Mouse (Mus musculus) mature B cell (primary cell): Measurements from ENCODE around the gene Atg2b.

Source experiments
- in situ Hi-C: fragments of 300-500 bp; cut with MboI; formaldehyde crosslinking; loops from 2 replicates; pipeline ENCODE4 v1.14.3; 2019

The Atg2b gene

DNA sequence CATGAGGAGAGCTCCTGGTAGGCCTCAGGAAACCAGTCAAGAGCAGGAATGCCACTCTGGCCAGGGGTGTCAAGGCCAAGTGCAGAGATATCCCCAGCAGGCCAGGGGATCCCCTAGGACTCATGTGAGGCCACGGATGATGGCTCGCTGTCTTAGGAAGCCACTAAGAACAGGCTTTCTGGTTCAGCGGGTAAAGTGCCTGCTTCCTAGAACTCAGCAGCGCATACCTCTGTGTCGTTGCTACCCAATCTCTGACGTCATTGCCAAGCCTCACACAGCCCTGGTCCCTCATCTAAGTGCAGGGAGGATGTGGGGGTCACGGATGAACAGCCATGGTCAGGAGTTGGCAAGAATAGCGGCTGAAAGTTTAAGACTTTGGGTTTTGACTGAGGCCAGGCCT lies 87.9 kb downstream of the Atg2b start:
- in situ Hi-C loops: no loop called here

DNA sequence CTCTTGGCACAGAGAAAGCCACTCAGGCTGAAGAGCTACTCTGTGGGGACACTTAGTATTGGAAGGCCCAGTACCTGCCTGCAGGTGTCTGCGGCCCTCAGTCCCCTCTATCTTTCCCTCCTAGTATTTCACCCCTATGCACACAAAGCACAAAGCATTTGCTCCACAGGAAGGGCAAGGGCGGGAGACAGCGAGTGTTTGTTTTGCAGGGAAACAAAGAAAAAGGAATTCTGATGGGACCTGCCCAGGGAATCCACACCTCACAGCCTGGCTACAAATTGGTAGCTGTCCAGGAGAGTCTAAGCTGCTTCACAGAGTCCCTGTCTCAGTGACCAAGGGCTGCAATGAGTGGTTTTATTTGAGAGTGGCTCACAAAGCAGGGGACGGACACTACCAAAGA lies 91.5 kb downstream of the Atg2b start:
- in situ Hi-C loops: no loop called here

DNA sequence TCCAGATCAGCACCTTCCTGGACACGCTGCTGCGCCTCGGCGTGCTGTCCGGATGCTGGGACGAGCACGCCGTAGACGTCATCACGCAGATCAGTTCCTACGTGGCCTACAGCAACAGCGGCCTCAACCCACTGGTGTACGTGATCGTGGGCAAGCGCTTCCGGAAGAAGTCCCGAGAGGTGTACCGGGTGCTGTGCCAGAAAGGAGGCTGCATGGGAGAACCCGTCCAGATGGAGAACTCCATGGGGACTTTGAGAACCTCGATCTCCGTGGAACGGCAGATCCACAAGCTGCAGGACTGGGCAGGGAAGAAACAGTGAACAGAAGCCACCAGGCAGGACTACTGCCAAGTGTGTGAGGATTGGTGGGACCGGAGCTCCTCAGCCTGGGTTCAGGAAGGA lies 92.7 kb downstream of the Atg2b start:
- in situ Hi-C loops: no loop called here

DNA sequence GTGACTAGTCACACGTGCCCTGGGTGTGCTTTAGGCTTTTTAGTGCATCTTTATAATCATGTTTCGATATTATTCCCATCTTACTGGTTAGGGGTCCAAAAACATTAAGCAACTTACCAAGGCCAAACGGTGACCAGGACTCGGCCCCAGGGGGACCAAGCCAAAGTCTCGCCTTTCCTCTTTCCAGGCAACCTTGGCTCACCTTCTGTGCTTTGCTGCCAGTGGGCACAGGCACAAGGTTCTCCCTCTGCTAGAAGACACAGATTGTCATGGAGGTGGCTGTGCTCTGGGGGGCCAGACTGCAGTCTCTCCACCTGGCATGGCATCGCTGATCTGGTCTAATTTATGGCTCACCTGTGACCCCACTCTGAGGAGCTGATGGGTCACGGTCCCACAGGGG lies 94.2 kb downstream of the Atg2b start:
- in situ Hi-C loops: no loop called here

DNA sequence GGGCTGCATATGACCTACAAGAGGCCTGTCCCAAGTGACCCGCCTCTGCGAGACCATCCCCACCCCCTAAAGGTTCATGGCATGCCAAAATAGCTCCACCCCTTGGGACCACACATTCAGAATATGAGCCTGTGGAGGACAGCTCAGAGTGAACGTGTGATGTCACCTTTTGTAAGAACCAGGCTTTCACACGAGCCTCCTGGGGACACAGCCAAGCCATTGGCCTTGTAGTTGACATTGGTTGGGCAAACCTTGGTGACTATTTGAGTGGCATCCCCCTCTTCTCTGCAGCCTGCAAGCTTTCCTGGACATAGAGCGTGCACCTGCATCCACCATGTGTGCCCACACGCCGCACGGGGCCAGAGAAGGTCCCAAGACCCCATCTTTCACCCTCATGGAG lies 97.5 kb downstream of the Atg2b start:
- in situ Hi-C loops: no loop called here

DNA sequence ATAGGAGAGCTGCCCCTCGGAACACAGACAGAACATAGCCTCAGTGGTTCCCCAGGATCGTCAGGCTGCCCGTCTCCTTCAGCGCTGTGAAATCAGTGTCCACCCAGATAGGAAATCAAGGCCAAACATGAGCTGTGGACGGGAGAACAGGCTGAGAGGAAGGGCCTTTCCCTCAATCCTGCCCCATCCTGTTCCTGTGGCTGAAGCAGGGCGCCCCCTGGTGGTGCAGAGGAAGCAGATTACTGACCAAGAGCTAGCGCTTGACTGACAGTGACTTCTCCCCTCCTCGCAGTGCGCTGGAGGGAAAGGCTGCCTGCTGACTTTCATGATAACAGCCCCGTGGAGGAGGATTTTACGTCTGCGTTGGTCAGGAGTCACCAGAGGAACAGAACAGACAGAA lies 100.2 kb downstream of the Atg2b start:
- in situ Hi-C loops: no loop called here

DNA sequence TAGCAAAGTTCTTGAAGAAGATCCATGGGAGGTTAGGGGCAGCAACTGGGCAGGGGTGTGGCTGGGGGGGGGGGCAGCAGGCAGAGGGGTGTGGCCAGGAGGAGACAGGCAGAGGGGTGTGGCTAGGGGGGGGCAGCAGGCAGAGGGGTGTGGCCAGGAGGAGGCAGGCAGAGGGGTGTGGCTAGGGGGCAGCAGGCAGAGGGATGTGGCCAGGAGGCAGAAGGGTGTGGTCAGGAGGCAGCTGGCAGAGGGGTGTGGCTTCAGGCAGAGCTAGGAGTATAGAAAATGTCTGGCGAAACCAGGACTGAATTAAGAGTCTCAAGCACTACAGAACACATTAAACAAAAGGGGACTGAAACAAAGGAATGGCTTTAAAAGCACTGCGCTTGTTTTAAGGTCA lies 101.5 kb downstream of the Atg2b start:
- in situ Hi-C loops: no loop called here

DNA sequence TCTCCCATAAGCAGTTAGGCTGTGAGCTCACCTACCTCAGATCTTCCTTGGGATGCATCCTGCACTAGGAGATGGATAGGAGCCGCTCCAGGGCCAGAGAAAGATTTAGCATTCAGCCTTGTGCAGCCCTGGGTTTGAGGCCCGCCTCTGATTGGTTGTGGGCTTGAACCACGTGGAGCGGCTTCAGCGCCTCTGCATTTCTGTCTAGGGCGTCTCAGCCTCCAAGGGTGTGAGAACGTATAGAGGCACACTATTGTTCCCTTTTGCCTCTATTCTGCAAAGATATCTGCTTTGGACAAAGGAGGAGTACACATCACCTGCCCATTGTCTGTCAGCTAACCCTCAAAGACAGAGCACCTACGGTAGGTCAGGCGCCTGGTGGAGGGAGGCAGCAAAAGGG lies 102.5 kb downstream of the Atg2b start:
- in situ Hi-C loops: no loop called here

DNA sequence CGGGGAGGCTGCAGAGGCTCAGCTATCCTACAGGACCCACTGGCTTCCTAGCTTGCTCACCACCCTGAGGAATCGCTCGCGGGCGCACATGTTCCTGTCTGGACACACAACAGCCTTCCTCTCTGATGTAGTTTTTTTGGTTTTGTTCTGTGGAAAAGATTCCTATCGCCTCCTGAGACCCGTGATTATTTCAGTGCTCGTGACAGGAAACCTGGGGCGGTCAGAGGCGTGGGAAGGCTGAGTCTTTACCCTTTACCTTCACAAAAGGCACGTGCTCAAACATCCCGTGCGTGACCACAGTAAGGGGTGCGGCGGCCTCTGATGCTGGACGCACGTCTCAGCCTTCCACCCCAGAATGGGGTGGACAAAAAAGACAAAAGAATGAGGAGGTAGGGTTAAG lies 104.5 kb downstream of the Atg2b start:
- in situ Hi-C loops: no loop called here

DNA sequence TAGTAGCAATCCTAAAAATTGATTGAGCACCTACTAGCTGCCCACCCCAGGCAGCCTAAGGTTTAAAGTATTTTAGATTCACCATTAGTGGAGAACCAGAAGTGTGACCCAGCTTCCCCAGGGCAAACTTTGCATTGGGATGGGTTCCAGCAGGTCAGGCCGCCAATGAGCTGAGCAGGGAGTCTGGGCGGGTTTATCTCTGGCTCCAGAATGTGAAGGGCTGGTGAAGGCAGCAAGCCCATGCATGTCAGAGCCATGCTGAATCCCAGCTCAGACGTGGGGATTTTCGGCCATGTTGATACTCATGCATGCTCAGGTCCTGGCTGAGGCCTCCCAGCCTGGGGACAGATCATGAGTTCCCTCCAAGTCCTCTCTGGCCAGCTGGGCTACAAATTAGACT lies 110.7 kb downstream of the Atg2b start:
- in situ Hi-C loops: no loop called here

DNA sequence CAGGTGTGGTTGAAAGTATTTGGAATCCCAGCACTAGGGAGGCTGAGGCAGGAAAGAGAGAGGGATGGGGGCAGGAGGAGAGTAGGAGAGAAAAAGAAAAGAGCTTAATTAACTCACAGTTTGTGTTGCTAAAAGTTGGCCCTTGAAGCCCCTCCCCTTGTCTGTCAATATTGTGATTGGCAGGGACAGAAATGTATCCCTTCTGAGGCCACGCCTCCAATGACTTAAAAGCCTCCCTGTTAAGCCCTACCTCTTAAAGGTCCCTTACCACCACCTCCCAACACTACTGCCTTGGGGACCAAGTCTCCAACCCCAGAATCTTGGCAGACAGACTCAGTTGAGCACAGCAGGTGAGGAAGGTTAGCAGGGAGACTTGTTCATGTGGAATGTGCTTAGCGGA lies 112.4 kb downstream of the Atg2b start:
- in situ Hi-C loops: no loop called here

DNA sequence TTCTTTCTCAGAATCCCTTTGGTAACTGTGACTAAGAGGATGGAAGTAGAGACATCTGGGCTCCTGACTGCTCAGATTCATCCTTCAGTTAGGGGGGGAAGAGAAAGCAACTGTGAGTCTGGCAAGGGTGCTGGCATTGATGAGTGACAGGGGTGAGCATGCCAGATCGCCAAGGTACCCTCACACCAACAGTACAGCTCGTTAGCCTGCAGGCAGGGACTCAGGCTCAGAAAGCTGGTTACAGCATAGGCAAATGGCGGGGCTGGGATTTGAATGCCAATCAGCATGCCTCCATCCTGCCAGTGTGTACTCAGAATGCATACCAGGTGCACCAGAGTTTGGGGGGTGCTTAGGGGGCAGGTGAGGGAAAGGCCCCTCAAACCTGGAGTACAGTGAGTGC lies 113.1 kb downstream of the Atg2b start:
- in situ Hi-C loops: no loop called here
